Mouse (Mus musculus) heart, embryonic 12.5 days (tissue): ENCODE results near the gene Ikzf1. TPM values are rescaled to one million over a fixed set of nuclear protein-coding genes. Genes with fewer than 3 reads are reported as not detected.

ENCODE experiments used
- ATAC-seq: fragments of 200-750 bp; cut with Nextera tagmentation; 2 replicates; pipeline ENCODE4 v1.8.0; 2017; ENCODE audit warnings: moderate TSS enrichment, moderate library complexity; ENCODE audit not compliant: insufficient number of reproducible peaks, low FRiP score
- H3K27ac ChIP-seq: fragments of 300-500 bp; sonication (generic); 2 replicates; pipeline ENCODE4 v1.5.1; 2016; ENCODE audit warnings: mild to moderate bottlenecking, moderate library complexity; ENCODE audit not compliant: poor library complexity, severe bottlenecking
- H3K27me3 ChIP-seq: fragments of 300-500 bp; sonication (generic); replicated peaks from 2 replicates; pipeline ENCODE4 v1.6.1; 2016; ENCODE audit warnings: mild to moderate bottlenecking, moderate library complexity
- H3K36me3 ChIP-seq: fragments of 300-500 bp; sonication (generic); 2 replicates; pipeline ENCODE4 v1.6.1; 2016; ENCODE audit warnings: mild to moderate bottlenecking, moderate library complexity
- H3K4me1 ChIP-seq: fragments of 300-500 bp; sonication (generic); replicated peaks from 2 replicates; pipeline ENCODE4 v1.6.1; 2016; ENCODE audit warnings: mild to moderate bottlenecking
- H3K4me2 ChIP-seq: fragments of 300-500 bp; sonication (generic); 2 replicates; pipeline ENCODE4 v1.6.1; 2016; ENCODE audit warnings: mild to moderate bottlenecking, moderate library complexity
- H3K4me3 ChIP-seq: fragments of 300-500 bp; sonication (generic); 2 replicates; pipeline ENCODE4 v1.5.1; 2016; ENCODE audit warnings: mild to moderate bottlenecking
- H3K9ac ChIP-seq: fragments of 300-500 bp; sonication (generic); 2 replicates; pipeline ENCODE4 v1.6.1; 2016; ENCODE audit warnings: mild to moderate bottlenecking, moderate library complexity
- H3K9me3 ChIP-seq: fragments of 300-500 bp; sonication (generic); replicated peaks from 2 replicates; pipeline ENCODE4 v1.6.1; 2016; ENCODE audit warnings: mild to moderate bottlenecking, moderate library complexity
- WGBS: fragments of 180-500 bp; shearing (Covaris S2); methylation state at CpG from one replicate; pipeline ENCODE4 v1.1.7; 2016; 5-methylcytosine and 5-hydroxymethylcytosine counted together
- polyA plus RNA-seq: library from polyadenylated mRNA; unstranded; fragments of >200 nt; fragmentation: Nextera tagmentation; extraction: Ambion mirVana; gene quantifications from 2 replicates; pipeline ENCODE4 v1.2.1, GENCODE M21; 2016

Ikzf1 gene
- polyA plus RNA-seq, 1 experiment from 2014 or later, result 3.3 TPM

DNA sequence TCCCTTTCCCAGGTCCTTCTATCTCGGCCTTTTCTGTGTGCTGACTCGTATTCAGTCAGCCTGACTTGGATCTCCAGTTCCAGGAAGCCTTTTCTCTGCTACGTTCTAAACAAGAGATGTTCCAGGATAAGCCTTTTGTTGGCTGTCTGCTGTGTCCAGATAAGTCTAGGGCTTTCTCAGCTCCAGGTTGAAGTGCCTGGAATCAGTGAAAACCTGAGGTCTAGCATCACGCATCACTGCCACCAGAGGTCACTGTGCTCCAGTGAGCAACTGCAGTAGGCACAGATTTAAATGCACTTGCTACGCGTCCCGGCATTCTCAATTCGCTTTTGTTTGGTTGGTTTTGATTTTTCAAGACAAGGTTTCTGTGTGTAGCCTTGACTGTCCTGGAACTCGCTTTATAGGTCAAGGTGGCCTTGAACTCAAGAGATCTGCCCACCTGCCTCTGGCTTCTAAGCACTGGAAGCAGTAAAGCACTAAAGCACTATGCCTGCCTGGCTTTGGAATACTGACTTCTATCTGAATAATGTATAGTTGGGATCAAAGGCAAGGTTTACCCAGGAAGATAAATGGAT is 127.2 kb downstream of the Ikzf1 start:
- H3K9ac ChIP-seq, result peak overlapping the region; percentile 42; the same call in 1 of the 2 replicates
- peak overlapping the region; percentile 8; the same call in 1 of the 2 replicates for H3K4me3 ChIP-seq
- H3K27ac ChIP-seq, result peak overlapping the region; percentile 24; the same call in 1 of the 2 replicates
- ATAC-seq, result peak; percentile 41
- peak overlapping the region; percentile 50 for H3K4me2 ChIP-seq
- no peaks in the 10 kb centered on the region for H3K9me3 ChIP-seq
- 15% methylated on average over 9 of the region's 9 CpGs for WGBS
- no peaks in the 10 kb centered on the region for H3K27me3 ChIP-seq
- peaks cover 34% of the 10 kb centered on the region for H3K4me1 ChIP-seq
- H3K36me3 ChIP-seq, result no peaks in the 10 kb centered on the region

DNA sequence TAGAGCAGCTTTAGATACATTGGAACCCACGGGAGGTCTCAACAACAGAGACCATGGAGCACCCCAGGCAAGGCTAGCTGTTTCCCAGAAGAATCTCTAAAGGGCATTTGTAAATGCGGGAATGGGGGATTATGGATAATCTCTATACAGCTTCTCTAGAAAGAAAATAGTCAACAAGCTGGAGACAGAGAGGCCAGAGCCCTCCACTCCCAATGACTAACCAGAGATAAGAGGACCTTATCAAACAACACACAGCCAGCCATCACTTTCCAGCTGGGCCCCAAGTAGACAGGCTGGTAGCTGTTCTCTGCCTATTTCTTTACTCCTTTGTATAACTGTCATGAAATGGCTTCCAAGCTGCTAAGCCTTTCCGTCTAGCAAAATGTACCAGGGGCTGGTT is 130.9 kb downstream of the Ikzf1 start:
- no peaks in the 10 kb centered on the region for H3K36me3 ChIP-seq
- H3K27me3 ChIP-seq, result no peaks in the 10 kb centered on the region
- peaks cover 26% of the 10 kb centered on the region for H3K4me1 ChIP-seq
- H3K4me2 ChIP-seq, result peak overlapping the region; percentile 24
- H3K9ac ChIP-seq, result no peak overlapping the region
- H3K4me3 ChIP-seq, result no peak overlapping the region
- peak overlapping the region; percentile 88 for H3K27ac ChIP-seq
- peak; percentile 88 for ATAC-seq
- no peaks in the 10 kb centered on the region for H3K9me3 ChIP-seq
- 16% methylated on average over 3 of the region's 3 CpGs for WGBS

DNA sequence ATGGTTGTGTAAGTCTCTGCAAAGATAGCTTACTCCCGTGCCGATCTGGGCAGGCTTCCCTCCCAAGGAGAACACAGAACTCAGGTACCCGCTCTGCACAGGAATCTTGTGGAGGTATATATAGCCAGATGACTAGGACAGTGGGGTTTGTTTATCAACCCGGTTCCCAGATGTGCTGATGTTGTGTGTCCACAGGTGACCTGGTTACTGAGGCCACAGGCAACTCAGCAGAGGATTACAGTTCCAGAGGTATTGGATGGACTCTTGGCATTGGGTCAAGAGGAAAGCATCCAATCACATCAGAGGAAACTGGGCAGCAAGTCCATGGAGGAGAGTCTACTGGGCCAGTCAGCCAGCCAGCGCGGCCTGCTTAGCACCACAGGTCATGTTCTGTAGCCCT is 134.0 kb downstream of the Ikzf1 start:
- Histone ChIP-seq H3K9ac (no peak overlapping the region), H3K4me3 (no peak overlapping the region), H3K4me1 (peaks cover 48% of the 10 kb centered on the region), H3K9me3 (no peaks in the 10 kb centered on the region), H3K27ac (no peak overlapping the region), H3K27me3 (no peaks in the 10 kb centered on the region), H3K36me3 (no peaks in the 10 kb centered on the region), H3K4me2 (no peak overlapping the region)
- WGBS, result 87% methylated on average over 6 of the region's 6 CpGs
- no peak for ATAC-seq

DNA sequence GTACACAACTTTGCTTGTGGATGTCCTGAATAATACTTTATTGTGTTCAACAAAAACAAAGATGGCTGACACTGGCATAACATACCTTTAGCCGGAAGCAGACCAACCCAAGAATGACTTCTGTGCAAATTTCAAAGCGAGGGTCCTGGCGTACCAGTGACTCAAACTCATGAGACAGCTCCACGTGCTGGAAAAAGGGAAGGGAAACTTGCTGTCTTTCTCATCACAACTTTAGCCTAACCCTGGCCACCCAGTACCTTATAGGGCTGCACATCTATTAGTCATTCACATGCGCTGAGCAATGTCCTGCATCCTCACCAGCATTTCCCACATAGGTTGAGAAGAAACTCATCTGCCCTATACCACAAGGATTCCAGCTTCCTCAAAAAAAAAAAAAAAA is 134.4 kb downstream of the Ikzf1 start:
- peaks cover 52% of the 10 kb centered on the region for H3K4me1 ChIP-seq

DNA sequence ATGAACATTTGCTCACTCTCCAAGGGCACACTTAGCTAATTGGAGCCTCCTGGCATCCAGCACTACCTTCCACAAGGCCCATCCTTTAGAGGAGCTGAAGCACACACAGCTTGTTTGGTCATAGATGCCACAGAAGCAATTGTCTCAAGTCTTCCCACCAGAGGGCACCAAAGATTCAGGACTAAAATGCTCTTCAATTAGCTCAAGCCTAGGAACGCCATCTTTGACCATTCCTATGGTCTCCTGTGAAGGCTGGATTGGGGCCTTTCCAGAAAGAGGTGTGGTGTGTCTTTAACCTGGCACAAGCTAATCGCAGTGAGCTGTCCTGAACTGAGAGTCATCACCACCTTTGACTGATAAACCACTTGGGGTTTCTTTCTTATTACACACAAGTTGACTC is 135.4 kb downstream of the Ikzf1 start:
- ATAC-seq, result peak; percentile 27
- H3K4me2 ChIP-seq, result no peak overlapping the region

More for the DNA sequence above, 134.4 kb downstream of the Ikzf1 start:
- Histone ChIP-seq H3K27ac (no peak overlapping the region), H3K9me3 (no peaks in the 10 kb centered on the region), H3K9ac (no peak overlapping the region), H3K27me3 (no peaks in the 10 kb centered on the region), H3K4me2 (no peak overlapping the region), H3K36me3 (no peaks in the 10 kb centered on the region), H3K4me3 (no peak overlapping the region)
- 91% methylated on average over 5 of the region's 5 CpGs for whole genome bisulfite sequencing
- no peak for ATAC-seq

DNA sequence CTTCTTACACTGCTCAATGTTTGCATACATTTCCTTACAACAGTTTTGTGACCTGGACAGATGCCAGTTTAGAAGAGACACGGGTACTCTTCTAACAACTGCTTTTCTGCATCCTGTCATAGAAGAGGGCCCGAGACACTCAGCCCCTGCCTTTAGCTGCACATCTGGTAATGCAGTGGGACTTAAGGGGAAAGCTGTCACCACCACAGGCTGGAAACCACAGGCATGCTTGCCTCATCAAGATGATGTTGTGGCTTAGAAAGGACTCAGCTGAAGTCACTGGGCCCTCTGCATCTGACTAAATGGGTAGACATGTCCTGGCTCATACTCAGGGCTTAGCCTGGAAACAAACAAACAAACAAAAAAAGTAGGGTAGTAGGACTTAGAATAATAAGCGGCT is 135.9 kb downstream of the Ikzf1 start:
- no peak overlapping the region for H3K4me2 ChIP-seq
- ATAC-seq, result no peak
- peak overlapping the region; percentile 98 for H3K27ac ChIP-seq
- H3K36me3 ChIP-seq, result no peaks in the 10 kb centered on the region
- WGBS, result 34% methylated on average over 3 of the region's 3 CpGs
- H3K4me3 ChIP-seq, result no peak overlapping the region
- H3K9me3 ChIP-seq, result no peaks in the 10 kb centered on the region
- H3K9ac ChIP-seq, result peak overlapping the region; percentile 37; the same call in 1 of the 2 replicates
- H3K27me3 ChIP-seq, result no peaks in the 10 kb centered on the region
- H3K4me1 ChIP-seq, result peaks cover 59% of the 10 kb centered on the region

More for the DNA sequence above, 135.4 kb downstream of the Ikzf1 start:
- Histone ChIP-seq H3K4me1 (peaks cover 57% of the 10 kb centered on the region), H3K27ac (peak overlapping the region; percentile 98), H3K36me3 (no peaks in the 10 kb centered on the region), H3K4me3 (no peak overlapping the region), H3K27me3 (no peaks in the 10 kb centered on the region), H3K9ac (no peak overlapping the region), H3K9me3 (no peaks in the 10 kb centered on the region)
- WGBS, result 0% methylated on average over 2 of the region's 2 CpGs

DNA sequence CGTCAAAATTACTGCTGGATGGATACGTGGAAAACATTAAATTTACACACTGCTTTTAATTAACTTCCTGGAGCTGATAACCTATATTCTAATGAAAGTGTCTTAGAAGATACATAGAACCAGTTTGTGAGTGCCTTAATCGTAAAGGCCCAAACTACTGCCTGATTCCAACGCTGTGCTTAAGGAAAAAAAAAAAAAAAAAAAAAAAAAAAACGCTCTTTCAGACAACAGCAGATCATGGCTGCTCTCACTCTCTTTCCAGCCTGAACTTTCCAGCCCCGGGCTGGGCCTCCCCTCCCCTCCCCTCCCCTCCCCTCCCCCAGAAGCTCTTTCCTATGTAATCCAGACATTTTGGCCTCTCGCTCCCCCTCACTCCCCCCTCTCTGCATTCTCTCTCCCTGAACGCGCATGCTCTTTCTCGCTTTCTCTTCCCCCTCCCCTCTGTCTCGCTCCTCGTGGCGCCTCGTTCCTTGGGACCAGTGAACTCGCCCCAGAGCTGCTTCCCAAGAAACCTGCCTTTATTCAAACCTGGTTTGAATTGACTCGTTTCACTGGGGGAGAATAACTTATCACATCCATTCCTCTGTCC is 136.7 kb downstream of the Ikzf1 start:
- peak overlapping the region; percentile 70 for H3K9ac ChIP-seq
- WGBS, result 8% methylated on average over 16 of the region's 16 CpGs
- no peaks in the 10 kb centered on the region for H3K36me3 ChIP-seq
- H3K27me3 ChIP-seq, result no peaks in the 10 kb centered on the region
- H3K27ac ChIP-seq, result peak overlapping the region; percentile 98
- H3K9me3 ChIP-seq, result no peaks in the 10 kb centered on the region
- H3K4me3 ChIP-seq, result no peak overlapping the region
- peak; percentile 64 for ATAC-seq
- H3K4me1 ChIP-seq, result peaks cover 57% of the 10 kb centered on the region
- peak overlapping the region; percentile 29; the same call in 1 of the 2 replicates for H3K4me2 ChIP-seq

Other genes starting within 250 kb of the Ikzf1 start
- 1.2 and 1.6 TPM in 2 replicates for gene Spata48, start 222.9 kb upstream of the Ikzf1 start, polyA plus RNA-seq
- gene Zpbp, start 222.6 kb upstream of the Ikzf1 start, polyA plus RNA-seq, result 0.66 and 0.85 TPM in 2 replicates
- gene 4930512M02Rik, start 57.2 kb upstream of the Ikzf1 start, polyA plus RNA-seq, result not detected in 2 replicates
- 76.7 and 77.8 TPM in 2 replicates for gene Fignl1, start 124.0 kb downstream of the Ikzf1 start, polyA plus RNA-seq
- 51.8 and 55.2 TPM in 2 replicates for gene Ddc, start 213.1 kb downstream of the Ikzf1 start, polyA plus RNA-seq